Mouse (Mus musculus) heart, postnatal 10 days (tissue): ENCODE results near the gene Hjurp. TPM values are rescaled to one million over a fixed set of nuclear protein-coding genes. Genes with fewer than 3 reads are reported as not detected.
"Not testable (repeated sequence)": the region's sequence is repeated elsewhere in the genome, so short reads cannot be mapped to it uniquely, and the experiment has no call there.

Experiments
- DNase-seq, 2 experiments: peaks; one replicate each; pipeline ENCODE4 v3.0.0; 2021
- intact Hi-C: fragments of 180-260 bp; cut with DNase I; formaldehyde crosslinking; loops from one replicate; pipeline ENCODE4 v1.15.1; 2025
- total RNA-seq, 2 experiments: library from RNA; stranded (reverse); gene quantifications; 2 replicates each; pipeline ENCODE4 v1.2.3; 2021

Gene Hjurp
- total RNA-seq, 2 experiments from 2014 or later = 43.5 to 44.5 TPM

DNA sequence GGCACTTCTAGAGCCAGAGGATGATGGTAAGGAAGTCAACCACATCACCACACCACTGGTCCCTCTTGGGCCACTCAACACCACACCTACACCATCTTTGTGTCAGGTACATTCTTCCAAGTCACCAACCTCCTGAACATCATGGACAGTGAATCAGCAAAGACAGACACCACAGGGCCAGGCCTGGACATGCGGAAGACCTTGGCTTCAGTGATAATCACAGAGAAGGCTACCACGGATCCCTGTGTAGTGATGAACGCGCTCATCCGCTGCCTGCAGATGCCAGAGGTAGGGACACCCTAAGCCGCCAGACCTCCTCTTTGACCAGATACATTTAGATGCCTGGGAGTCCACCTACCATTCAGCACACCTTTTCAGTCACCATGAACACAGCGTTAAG, 49.3 kb downstream of the Hjurp start:
- DNase-seq = no peak
- intact Hi-C loops = no loop called here

DNA sequence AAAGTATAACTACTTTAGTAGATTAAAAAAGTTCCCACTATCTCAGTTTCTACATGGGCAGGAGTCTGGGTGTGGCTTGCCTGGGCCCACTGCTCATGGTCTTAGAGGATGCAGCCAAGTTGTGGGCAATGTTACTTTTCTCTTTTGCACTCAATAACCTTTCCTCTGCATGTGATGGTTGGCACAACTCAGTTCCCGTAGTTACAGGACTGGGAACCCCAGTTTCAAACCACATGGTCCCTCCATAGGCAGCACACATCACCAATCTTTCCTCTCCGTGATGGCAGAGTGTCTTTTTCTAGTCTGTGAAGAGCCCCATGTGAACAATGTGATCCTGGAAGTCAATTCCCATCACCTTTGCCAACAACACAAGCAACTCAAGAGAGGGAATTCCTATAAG, 50.0 kb downstream of the Hjurp start:
- no peak for DNase-seq
- intact Hi-C loops = no loop called here

DNA sequence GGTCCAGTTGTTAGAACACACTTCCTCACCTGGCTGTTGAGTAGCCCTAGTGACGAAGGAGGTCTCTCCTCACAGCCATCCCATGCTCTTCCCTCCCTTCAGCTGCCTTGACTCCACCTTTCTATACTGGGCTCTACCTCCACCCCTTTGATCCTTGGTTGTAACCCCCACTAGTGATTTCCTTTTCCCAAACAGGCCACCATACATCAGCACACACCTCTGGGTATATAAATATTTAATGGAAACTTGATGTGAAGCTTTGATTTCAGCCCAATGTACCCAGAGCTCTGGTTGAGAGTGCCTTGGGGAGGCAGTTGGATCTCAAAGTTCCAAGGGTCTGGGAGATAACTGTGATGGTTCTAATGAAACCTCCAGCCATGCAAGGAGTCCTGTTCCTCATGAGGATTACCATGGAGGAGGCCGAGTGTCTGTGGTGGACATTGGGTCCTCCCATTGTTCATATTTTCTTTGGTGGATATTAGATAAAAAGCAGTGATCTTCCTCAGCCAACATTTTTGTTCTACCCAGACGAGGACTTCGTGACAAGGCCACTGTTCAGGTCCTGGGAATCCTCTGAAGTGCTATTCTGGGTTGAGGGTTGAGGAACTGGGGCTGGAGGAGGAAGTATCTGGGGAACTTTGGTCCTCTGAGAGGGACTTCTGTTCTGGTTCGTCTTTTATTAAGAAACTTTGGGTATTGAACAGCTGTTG, 50.6 kb downstream of the Hjurp start, which contains the start of gene Mroh2a:
TSS of gene Mroh2a (plus strand) at position 317 of the 710 bp plus-strand sequence.
- intact Hi-C loops = no loop called here
- DNase-seq = no peak

- intact Hi-C loops = no loop called here
- DNase-seq = no peak
Observed at GRCm38 (mm10) chr1:88225741-88226140, 51.7 kb downstream of the Hjurp start.

GRCm38 (mm10) chr1:88225301-88225700, 52.1 kb downstream of the Hjurp start:
- DNase-seq, intact Hi-C loops: not testable (repeated sequence)

GRCm38 (mm10) chr1:88224029-88224776, 53.2 kb downstream of the Hjurp start:
- peak in 1 of 2 experiments; percentile 8 for DNase-seq
- intact Hi-C loops = no loop called here

DNA sequence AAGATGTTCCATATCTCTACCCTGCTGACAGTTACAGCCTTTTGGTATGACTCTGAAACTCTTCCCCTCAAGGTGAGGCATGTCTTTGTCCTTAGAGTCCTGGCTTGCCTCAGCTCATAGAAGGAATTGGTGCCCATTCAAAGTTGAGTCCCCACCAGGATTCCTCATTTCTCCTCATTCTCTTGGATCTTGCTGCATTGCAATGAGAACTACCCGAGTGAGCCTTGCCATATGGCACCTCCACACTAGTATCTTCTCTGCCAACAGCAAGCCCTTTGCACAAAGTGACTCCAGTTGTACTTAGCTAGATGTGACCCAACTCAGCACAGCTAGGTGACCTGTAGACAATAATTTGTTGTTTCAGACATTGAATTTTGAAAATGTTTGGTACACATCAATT, 53.8 kb downstream of the Hjurp start:
- DNase-seq = peak in 1 of 2 experiments; percentile 7
- intact Hi-C loops = no loop called here

DNA sequence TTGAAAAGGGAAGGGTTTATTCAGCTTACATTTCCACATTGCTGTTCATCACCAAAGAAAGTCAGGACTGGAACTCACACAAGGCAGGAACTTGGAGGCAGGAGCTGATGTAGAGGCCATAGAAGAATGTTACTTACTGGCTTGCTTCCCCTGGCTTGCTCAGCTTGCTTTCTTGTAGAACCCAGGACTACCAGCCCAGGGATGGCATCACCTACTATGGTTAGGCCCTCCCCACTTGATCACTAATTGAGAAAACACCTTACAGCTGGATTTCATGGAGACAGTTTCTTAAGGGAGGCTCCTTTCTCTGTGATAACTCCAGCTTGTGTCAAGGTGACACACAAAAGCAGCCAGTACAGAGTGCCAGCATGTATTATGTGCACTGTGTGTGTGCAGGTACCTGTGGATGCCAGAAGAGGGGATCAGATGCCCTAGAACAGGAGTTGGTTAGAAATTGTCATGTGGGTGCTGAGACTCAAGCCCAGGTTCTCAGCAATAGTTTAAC, 54.4 kb downstream of the Hjurp start:
- peak in 1 of 2 experiments; percentile 2 for DNase-seq
- intact Hi-C loops = not testable (repeated sequence)

DNA sequence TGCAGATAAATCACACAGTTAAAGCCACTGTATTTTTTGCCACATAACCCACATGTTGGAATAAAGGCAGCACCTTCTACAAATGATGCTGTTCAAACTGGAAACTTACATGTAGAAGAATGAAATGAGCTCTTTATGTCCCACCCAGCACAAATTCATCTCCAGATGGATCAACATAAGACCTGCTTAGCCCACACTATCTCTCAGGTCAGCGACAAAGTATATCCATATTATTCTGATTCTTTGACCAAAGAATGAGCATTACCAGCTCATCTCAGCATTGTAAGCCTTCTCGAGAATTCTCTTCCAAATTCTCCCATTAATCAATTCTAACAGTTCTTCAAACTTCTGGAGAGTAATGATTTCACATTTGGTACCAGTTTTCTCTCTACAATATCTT, 55.2 kb downstream of the Hjurp start:
- DNase-seq = no peak
- intact Hi-C loops = no loop called here

GRCm38 (mm10) chr1:88220336-88220735, 57.1 kb downstream of the Hjurp start:
- intact Hi-C loops = no loop called here
- peak; percentile 3 to 11 for DNase-seq

GRCm38 (mm10) chr1:88219054-88219453, 58.4 kb downstream of the Hjurp start:
- peak; percentile 5 for DNase-seq
- intact Hi-C loops = no loop called here

DNA sequence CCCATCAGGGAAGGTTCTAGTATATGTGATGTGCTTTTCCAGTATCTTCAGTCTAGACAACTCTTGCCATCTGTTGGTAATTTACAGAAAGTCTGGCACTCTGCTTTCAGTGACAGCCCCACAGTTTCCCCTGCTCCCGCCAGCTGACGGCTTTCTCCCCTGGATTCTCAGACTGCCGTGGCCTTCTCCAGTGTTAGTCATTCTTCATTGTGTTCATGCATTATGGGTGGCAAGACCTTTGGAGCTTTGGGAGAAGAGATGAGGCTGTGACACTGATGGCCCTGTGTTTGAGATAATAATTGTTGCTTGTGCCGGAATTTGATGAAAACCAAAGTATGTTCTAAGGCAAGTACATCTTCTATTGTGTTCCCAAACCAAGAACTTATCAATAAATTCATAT, 58.8 kb downstream of the Hjurp start:
- intact Hi-C loops = no loop called here
- peak in 1 of 2 experiments; percentile 0 for DNase-seq

DNA sequence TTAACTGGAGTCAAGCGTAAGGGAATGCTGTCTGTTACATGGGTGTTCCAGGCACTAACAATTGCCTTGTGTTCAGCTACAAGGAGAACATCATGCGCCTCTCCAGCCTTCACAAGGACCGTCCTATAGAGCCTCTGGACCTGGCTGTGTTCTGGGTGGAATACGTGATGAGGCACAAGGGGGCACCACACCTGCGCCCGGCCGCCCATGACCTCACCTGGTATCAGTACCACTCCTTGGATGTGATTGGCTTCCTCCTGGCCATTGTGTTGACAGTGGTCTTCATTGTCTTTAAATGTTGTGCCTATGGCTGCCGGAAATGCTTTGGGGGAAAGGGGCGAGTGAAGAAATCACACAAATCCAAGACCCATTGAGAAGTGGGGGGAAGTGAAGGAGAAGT, 59.4 kb downstream of the Hjurp start:
- peak in 1 of 2 experiments; percentile 2 for DNase-seq
- intact Hi-C loops = no loop called here

DNA sequence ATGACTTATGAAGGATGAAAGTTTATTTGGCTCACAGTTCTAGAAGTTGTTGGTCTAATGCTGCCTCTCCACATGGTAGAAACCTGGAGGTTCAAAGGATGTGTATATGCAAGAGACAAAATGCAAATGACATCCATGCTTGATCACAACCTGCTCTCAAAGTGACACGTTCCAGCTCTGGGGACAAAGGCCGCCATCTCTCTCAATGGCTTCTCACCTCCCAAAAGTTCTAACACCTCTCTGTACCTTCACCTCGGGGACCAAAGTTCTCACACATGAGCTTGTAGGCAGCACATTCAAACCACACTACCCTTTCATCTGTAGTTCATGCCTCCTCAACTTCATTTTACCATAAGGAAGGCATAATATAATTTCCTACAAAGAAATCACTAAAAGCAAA, 59.9 kb downstream of the Hjurp start:
- DNase-seq = peak in 1 of 2 experiments; percentile 2

GRCm38 (mm10) chr1:88217144-88217543, 60.3 kb downstream of the Hjurp start:
- peak in 1 of 2 experiments; percentile 7 for DNase-seq
- intact Hi-C loops = no loop called here

More for the DNA sequence above, 59.9 kb downstream of the Hjurp start:
- intact Hi-C loops = no loop called here

DNA sequence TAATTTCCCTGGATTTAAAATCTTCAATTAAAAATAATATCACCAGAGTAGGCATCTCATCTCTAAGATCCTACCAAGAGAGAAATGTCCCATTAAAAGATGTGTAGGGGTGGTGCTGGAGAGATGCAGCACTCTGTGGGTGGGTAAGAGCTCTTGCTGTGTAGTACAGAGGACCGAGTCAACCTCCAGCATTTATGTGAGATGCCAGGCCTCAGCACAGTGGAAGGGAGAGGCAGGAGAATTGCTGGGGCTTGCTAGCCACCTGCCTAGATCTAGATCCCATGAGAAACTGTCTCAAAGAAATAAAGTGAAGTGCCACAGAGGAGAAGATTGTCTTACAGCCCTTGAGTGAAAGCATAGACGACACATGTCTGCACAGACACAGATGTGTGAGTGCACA, 60.9 kb downstream of the Hjurp start:
- DNase-seq = peak in 1 of 2 experiments; percentile 0
- intact Hi-C loops = no loop called here

DNA sequence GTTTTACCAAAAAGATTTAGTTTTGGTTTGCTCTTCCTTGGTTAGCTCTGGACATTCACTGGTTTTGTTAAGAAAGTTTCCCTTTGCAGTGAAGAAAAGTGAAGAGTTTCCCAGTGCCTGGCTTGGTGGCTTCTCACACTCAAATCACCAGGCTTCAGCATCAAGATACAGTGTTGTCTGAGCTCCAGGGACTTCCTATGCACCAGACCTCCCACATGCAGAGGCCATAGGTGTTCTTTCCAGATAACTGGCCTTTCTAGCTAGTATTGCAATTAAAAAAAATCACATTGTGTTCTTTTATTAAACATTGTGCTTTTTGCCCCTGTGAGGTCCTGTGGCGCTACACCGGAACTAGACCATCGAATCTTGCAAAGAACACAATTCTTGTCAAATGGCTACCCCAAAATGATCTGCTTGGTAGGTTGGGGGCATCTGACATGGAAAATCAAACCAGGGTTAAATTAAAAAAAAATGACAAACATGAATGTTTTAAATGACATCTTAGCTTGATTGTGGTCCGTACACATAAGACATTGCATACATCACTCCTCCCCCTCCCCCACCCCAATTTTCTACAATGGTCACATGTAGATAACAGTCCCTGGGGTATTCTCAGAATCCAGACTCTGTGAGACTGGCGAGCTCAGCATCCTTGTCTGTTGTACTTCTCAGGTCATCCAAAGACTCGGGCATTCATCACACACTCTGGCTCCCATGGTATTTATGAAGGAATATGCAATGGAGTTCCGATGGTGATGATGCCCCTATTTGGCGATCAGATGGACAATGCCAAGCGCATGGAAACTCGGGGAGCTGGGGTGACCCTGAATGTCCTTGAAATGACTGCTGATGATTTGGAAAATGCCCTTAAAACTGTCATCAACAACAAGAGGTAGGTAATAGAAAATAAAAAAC, 61.7 kb downstream of the Hjurp start:
- intact Hi-C loops = no loop called here
- peak; percentile 1 to 5 for DNase-seq

- intact Hi-C loops = no loop called here
- DNase-seq = peak in 1 of 2 experiments; percentile 3
Observed at GRCm38 (mm10) chr1:88214462-88214952, 62.9 kb downstream of the Hjurp start.

- intact Hi-C loops = no loop called here
- peak; percentile 2 to 6 for DNase-seq
Observed at GRCm38 (mm10) chr1:88213766-88214461, 63.5 kb downstream of the Hjurp start.

DNA sequence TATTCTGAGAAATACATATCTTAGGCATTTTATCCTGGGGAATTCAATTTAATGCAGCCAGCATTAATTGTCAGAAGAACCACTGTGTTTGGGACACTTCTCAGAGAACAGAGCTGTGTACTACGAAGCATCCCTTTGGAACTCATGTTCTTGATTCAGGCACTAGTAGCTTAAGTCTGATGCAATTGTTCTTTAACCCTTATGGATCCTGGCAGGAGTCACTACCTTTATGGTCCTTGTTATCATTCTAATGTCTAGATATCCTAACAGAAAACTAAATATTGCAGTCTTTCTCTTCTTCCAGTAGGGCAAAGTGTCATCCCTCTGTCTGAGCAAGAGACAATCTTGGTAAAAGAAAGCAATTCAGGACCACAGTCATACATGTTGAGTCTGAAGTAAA, 64.4 kb downstream of the Hjurp start:
- intact Hi-C loops = no loop called here
- DNase-seq = peak in 1 of 2 experiments; percentile 0
